Mouse (Mus musculus) CD8-positive naive resting alpha-beta T cell, adult 2 months (primary cell): ENCODE results near the gene Csnka2ip.

Source experiments
- DNase-seq, 2 experiments: peaks; one replicate each; pipeline ENCODE4 v3.0.0; 2022; ENCODE audit warnings: low read depth in 2 of 2, low spot score in 2 of 2

The Csnka2ip gene

GRCm38 (mm10) chr16:64602308-64602707 is at the start of gene Csnka2ip:
TSS of gene Csnka2ip (minus strand) at chr16:64602408.
- no peak for DNase-seq

DNA sequence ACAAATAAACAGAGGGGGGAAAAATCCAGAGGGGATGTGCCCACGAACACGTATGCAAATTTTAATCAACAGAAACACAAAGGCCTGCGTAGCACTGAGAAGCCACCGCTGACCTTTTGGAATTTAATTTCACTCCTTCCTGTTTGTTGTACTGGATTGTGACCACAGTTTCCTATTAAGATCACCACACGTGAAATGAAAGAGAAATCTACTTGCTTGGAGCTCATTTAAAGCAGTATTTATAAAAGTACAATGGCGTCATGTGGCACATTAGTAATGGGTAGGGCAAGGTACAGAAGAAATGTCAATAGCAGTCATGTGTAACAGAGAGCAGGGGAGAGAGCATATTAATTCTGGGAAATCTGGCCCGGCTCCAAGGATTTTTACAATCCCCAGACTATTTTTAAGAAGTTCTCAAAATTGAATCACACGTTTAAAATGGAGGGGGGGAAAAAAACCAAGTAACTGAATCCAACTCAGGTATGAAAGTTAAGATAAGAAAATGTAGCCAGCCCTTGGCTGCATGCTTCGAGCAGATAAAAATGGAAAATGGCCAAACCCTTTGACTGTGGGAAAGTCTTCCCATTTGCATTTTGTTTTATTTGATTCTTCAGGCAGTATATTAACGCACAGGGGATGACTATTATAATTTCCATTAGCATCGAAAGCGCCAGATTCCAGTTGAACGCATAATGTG is 47.5 kb upstream of the Csnka2ip start:
- no peak for DNase-seq

- no peak for DNase-seq
Measured at GRCm38 (mm10) chr16:64647771-64648170, 45.6 kb upstream of the Csnka2ip start.

DNA sequence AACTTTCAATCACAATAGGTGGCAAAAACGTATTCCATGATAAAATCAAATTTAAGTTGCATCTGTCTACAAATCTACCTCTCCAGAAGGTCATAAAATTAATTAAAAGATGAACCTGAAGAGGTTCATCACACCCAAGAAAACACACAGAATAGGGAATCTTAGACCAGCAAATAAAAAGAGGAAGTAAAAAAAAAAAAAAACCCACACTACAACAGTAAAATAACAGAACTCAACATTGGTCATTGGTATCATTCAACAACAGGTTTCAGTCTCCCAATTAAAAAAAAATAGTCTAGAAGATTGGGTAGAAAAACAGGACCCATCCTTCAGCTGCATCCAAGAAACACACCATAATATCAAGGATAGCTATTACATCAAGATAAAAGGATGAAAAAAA is 32.9 kb upstream of the Csnka2ip start:
- no peak for DNase-seq

GRCm38 (mm10) chr16:64620116-64620515 is 17.9 kb upstream of the Csnka2ip start:
- DNase-seq: no peak

- DNase-seq: no peak
Measured at GRCm38 (mm10) chr16:64614648-64615047, 12.4 kb upstream of the Csnka2ip start.

- DNase-seq: no peak
Measured at GRCm38 (mm10) chr16:64607793-64608192, 5.6 kb upstream of the Csnka2ip start.

DNA sequence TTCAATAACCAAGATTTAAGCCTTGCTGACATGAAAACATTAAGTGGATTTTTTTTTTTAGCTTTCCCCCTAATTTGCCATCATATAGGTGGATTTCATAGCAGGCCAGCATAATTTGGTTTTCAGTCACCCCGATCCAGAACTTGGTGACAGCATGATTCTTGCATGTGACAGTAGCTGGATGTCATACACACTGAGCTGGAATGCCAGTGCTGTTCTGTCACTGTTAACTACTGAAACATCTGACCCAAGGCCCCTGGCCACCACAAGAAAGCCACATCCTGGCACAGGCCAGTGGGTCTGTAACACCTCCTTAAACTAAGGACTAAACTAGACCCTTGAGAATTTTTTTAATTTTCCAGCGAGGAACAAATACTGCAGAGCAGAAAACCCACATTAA is 15.4 kb downstream of the Csnka2ip start:
- DNase-seq: no peak

DNA sequence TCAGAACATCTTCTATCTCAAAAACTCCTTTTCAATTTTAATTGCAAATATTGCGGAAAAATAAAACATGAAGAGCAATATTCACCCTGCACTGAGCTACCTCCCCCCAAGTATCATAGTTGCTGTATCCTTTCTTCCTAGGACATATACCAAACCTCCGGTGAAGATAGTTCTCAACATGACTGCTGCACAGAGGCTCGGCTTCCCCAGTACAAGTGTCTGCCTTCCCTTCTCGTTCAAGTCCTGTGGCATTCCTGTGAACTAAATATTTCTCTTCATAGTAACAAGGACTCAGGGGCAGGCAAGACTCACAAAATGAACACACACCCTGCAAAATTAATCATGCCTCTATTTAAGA is 16.0 kb downstream of the Csnka2ip start:
- DNase-seq: no peak

GRCm38 (mm10) chr16:64585599-64586261 is 16.5 kb downstream of the Csnka2ip start:
- no peak for DNase-seq

- no peak for DNase-seq
Measured at GRCm38 (mm10) chr16:64584591-64584990, 17.6 kb downstream of the Csnka2ip start.

DNA sequence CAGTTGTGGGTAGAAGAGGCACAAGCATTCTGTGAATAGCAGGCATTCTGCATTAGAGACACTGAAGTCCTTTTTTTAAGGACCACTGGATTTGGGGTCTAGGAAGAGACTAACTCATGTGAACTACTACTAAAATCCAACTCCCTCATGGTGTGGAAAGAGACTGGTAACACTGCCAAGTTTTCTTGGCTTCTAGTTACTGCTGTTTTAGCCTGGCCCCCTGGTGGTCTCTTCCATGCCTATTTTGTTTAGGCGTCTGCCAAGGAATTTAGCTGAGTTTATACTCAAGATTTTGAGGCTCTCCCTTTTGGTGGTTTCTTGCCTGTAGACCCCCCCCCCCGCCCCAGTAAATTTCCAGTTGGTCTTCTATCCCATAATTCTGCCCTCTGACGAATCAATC is 18.8 kb downstream of the Csnka2ip start:
- no peak for DNase-seq

GRCm38 (mm10) chr16:64569496-64569895 is 32.7 kb downstream of the Csnka2ip start:
- DNase-seq: no peak

DNA sequence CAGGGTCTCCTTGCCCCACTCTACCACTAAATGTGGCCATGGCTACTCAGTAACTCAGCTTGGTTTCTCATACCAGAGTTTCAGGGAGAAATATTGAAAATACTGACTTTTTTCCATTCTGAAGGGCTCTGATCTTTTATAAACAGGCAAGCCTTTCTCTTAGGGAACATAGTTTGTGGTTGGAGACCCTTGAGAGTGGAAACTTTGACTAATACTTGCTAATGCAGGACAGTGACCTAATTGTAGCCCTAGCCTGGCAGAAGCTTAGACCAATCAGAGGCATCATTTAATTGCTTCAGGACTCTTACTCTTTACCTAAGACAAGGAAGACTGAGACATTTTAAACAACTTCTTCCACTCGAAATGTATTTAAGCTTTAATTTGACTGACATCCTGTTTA is 39.1 kb downstream of the Csnka2ip start:
- DNase-seq: no peak

- no peak for DNase-seq
Measured at GRCm38 (mm10) chr16:64558518-64558917, 43.7 kb downstream of the Csnka2ip start.

- DNase-seq: no peak
Measured at GRCm38 (mm10) chr16:64526883-64527282, 75.3 kb downstream of the Csnka2ip start.

- DNase-seq: no peak
Measured at GRCm38 (mm10) chr16:64524051-64524645, 78.1 kb downstream of the Csnka2ip start.

- DNase-seq: no peak
Measured at GRCm38 (mm10) chr16:64513423-64513822, 88.8 kb downstream of the Csnka2ip start.
